Mouse (Mus musculus) cerebellum, postnatal 25 days (tissue): ENCODE measurements around the gene Fgf18.

ENCODE experiments used
- DNase-seq, 2 experiments: peaks; one replicate each; pipeline ENCODE4 v3.0.0; 2021; ENCODE audit warnings: mixed read lengths in 2 of 2

The Fgf18 gene

DNA sequence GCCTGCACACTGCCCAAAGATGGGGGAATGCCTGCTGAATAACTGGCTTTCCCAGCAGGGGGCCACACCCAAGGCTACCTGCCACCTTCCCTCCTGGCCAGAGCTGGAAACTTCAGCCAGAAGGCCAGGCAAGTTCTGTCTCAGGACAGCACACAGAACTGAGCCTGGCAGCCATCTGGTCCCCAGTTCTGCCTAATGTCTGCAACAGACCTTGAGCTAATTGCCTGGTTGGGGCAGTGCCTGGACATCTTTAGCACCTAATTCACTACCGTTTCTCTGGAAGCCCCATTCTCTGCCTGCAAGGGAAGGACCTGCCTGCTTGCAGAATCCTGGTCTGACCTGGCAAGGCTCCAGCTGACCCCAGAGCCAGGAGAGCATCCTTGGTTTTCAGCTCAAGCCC, 34.8 kb downstream of the Fgf18 start:
- peak; percentile 52 to 69 for DNase-seq

DNA sequence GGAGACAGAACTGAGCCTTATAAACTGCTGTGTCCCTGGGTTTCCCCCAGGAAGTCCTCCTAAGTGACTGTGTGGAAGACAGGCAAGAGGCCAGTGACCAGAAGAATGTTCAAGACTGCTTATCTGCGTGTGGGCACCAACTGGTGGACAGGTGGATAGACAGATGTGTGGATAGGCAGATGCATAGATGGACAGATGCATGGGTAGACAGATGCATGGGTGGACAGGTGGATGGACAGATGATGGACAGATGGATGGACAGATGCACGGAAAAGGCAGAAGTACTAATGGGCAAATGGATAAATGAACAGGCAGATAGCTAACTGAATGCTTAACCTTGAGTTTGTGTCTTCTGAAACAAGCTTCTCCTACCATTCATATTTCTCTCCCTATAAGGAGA, 37.1 kb downstream of the Fgf18 start:
- no peak for DNase-seq

DNA sequence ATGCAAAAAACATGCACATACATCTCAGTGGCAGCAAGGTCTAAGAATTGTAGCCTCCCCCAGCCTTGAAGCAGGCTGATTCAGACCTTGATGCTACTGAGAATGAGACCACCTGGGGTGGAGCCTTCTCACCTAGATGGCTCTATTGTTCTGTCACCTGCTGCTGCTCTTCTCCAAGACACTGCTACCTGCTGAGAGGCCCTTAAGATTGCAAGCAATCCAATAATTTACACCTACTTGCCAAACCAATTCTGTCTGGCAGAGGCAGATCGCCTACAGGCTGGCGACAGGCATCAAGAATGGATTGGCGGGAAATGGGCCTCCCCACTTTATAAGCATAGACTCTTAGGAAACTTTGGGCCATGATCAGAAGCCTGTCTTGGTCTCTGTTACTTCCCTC, 39.7 kb downstream of the Fgf18 start:
- no peak for DNase-seq

DNA sequence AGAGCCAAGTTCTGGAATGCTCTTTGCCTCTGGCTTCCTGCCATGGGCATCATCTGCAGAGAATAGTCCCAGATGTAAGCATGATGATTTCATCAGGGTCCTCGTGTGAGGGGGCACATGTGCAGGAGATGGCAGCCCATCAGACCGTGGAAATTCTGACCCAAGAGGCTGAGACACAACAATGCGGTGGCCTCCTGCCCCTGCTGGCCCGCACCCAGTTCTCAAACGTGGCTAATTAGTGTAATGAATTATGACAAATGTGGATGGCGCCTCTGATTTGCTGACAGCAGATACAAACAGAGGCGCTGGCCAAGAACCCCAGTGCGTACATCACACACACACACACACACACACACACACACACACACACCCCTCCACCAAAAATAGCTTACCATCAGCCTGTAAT, 42.3 kb downstream of the Fgf18 start:
- DNase-seq = peak in 1 of 2 experiments; percentile 8

DNA sequence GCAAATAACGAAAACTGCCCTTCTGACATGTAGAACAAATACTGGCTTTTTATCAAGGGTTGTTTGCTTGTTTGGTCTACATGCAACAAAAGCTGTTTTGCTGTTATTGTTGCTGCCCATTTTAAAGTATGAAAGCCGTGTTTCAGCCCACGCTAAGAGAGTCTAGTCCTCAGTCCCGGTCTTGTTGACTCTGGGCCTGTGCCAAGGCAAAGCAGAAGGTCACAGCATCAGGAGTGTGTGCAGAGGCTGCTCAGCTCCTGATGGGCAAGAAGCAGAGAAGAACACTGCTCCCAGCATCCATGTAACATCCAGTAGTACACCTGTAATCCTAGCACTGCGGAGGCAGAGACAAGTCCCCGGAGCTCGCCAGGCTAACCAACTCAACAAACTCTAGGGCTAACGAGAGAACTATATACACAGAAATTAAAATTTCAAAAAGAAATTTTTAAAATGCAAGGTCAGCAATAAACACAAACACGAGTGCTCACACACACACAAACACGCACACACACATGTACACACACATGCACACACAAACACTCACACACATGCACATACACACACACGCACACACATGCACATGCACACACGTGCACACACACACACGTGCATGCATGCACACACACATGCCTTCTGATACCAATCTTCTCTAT, 43.8 kb downstream of the Fgf18 start:
- DNase-seq = peak in 1 of 2 experiments; percentile 9

DNA sequence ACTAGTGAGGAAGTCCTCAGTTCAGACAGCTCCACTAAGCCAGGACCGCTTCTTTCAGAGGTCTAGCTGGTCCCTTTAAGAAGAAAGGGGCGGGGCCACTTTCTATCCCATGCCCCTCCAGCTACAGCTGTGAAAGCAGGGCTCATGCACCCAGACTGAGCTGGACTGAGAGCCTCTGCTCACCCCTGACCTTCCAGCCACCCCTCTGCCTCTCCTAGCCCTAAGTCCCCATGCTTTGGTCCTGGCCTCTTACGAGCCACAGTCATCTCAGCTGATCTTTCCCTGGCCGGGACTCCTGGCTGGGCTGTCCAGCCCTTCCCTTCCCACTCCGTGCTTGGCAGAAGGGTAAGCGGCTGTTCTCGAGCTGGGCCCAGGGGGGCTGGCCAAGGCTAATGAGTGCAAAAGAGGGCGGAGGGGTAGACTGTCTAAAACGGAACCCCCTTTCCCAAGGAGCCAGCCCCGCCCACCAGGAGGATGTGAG, 47.1 kb downstream of the Fgf18 start:
- DNase-seq = peak in 1 of 2 experiments; percentile 17

DNA sequence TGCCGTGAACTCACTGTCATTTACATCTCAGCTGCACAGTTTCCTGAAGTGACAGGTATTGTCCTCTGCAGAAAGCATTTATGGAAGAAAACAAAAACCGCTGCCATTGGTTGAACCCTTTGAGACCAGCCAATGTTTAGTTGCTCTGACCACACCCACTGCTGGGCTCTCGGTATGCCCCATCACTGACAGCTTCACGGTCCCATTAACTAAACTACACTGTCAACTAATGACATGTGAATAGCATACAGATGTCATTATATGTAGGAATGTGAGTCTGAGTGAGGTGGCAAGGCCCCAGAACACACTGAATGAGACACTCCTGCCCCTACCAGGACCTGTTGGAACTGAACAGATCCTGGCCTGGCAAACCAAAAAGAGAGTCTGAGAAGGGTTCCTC, 47.8 kb downstream of the Fgf18 start:
- no peak for DNase-seq

DNA sequence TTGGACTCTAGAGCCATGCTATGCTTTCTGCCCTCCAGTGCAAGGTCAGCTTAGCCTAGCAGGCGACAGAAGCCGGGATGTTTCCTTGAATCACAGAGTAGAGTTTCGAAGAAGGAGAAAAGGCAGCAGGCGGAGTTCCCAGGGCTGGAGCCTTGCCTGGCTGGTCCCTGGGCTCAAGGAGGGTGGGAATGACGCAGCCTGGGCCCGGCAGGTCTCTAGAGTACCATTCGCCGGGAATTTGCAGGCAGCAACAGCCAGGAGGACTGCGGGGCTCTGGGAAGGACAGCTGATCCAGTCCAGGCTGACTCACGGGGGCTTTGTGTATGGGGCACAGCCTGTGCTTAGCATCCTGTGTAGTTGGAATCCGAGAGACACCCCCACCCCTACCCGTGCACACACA, 48.8 kb downstream of the Fgf18 start:
- DNase-seq = no peak

DNA sequence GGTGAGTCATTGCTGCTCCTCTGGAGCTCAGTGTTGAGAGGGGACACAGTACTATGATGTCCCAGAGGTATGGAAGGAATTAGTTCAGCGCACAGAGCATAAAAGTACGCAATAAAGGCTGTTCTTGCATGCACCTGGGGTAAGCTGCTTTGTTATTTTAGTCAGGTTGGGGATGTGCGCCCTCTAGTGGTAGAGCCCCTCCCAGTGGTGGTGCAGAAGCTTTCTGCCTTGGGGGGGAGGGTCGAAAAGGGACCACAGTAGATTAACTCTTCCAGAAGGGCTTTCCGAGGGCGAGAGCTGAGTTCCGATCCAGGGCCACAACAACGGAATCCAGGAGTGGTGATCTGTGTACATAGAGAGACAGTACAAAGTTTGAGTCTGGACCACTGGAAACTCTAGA, 49.3 kb downstream of the Fgf18 start:
- peak; percentile 45 to 66 for DNase-seq

DNA sequence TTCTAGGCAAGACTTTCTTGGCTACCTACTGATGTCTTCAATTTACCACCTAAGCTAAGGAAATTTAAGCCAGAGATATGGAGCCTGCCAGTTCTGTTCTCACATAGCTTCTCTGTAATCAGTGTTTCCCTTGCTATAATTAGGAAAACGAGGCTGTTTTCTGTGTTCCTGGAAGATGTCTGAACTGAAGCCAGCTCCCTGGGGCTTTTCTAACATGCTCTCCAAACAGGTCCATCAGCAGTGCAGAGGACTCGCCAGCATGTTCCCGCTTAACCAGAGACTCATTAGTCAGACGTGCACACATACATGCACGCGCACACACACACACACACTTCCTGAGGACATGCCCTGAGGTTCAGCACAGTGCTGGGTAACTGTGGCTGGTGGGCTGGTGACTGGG, 57.3 kb downstream of the Fgf18 start:
- peak; percentile 64 to 82 for DNase-seq

DNA sequence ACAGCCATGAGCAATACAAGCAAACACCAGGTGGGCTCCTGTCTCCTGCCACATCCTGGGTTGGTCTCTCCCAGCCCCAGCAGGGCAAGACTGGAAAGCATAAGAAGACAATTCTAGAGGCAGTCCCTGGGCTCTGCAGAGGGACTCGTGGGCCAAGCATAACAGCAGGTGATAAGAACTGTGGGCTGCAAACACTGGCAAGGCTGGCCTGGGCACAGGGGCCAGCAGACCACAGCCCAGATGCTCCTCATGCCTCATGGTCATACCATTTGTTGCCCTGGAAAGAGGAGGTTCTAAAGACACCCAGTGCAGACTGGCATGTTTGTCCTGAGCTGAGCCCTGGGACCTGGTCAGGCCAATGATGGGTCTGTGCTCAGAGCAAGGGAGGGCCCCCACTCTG, 59.0 kb downstream of the Fgf18 start:
- no peak for DNase-seq

DNA sequence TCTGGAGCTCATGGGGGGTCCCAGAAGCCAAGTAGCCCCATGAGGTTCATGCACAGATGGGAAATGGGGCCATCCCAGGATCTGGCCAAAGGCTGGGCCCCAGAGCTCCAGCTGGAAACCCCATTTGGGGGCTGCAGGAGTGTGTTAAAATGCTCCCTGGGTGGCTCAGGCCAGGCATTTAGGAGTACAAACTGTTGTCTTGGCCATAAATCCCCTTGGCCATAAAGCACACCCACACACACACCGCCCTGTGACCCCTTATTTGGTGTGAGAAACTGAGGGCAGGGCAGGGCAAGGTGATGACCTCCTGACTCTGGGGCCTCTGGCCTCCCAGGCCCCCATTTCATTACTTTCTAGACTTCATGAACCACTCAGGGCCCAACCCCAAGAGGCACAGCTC, 61.2 kb downstream of the Fgf18 start:
- no peak for DNase-seq

DNA sequence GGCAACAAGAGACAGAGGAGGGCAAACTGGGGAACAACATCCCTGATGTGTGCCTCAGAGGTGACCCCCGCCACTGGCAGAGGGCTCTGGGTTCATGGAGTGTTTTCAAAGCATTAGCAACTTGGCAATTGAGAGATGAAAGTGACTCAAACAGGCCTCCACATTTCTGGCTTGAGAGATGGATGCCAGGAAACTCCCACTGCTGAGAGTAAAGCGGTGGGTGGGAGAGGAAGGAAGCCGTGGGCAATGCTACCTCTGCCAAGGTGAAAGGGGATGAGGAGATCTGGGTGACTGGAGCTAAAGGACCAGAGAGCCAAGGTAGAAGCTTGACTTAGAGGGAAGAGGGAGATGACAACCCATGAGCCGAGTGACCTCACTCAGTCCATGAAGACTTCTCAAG, 61.7 kb downstream of the Fgf18 start:
- no peak for DNase-seq

DNA sequence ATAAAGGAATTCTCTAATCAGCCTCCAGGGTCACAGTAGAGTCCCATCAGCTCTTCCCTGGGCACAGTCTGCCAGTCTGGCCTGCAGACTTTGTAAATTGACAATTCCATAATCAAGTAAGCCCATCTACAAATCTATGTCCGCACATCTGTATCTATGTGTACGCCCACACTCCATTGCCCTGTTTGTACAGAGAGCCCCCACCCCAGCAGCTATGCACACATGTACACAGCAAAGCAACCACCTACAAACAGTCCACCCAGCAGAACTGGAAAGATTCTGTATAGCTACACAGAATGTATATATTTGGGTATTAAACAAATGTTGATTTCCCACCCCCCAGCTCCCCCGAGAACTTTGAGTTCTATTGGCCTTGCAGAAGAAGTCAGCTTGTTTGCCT, 62.1 kb downstream of the Fgf18 start:
- no peak for DNase-seq

DNA sequence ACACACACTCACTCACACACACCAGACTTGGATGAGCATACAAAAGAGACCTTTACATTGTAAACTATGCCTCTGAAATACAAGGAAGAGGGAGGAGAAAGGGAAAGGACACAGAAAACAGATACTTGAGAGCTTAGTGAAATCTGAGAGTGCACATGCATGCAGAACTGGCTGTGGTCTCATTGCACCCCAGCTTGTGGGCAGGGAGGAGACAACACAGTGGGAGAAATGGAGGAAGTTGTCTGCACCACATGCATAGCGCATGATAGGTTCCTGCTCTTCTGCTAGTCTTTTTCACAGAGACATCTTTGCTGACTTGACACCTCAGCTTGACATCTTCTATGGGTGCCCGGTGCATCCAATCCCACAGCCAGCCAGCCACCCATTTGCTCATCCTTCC, 63.2 kb downstream of the Fgf18 start:
- DNase-seq = no peak

DNA sequence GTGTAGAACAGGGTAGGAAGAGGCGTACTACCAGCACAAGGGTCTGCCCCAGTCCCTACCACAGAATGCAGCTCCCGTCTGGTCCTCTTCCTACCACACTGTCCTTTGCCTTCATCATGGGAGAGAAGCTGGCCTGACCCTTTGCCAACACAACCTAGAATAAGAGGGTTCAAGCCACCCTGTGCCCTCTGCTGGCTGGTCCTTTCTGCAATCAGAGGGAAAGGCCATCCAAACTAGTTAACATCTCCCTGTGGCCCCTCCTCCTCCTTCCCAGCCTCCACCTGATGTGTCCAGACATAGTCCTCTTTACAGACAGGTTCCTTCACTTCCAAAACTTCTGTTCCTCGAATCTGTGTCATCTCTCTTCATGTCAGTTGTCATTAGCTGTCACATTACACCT, 66.0 kb downstream of the Fgf18 start:
- no peak for DNase-seq

DNA sequence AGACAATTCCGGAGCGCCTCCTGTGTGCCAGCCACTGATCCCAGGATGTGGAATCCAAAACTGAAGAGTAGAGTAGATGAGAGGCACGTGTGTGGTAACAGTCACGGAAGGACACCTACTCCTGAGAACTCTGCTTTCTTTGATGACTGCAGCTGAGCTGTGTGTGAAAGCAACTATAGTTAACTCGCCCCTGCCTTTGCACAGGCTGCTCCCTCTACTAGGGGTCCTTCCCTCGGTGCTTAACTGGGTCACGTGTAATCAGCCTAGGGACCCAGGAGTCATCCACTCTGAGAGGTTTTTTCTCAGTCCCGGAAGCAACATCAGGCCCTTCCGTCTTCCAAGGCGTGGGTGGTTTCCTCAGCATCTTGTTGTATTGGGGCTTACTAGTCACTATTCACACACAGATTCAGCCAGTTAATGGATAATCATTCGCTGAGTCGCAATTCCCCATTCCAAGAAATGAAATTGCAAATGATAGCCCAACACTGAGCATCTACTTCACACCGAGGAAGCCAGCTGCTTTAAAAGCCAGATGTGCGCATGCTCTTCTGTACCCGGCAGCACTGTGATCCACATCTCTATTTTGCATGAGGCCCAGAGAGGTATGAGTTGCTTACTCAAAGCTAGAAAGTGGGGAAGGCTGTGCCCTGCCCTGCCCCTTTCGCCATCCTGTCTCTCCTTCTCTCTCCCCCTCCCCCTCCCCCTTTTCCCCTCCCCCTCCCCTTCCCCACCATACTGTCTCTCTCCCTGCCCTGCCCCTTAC, 67.0 kb downstream of the Fgf18 start:
- DNase-seq = no peak

DNA sequence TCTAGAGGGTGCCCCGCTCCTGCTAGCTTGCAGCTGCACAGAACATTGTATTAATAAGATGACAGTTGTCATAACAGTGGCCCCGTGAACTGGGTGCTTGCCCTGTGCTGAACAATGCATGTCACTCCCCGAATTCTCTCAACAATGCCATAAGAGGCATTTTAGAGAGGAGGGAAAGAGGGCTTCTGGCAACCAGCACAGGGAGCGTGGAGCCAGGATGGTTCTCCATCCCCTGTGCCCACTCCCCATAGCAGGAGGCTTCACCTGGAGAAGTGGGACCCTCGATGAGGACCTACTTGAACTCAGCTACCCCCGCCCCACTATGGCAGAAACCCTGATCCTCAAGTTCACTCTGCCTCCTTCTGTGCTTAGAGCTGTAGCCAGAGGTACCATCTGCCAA, 67.8 kb downstream of the Fgf18 start:
- no peak for DNase-seq

DNA sequence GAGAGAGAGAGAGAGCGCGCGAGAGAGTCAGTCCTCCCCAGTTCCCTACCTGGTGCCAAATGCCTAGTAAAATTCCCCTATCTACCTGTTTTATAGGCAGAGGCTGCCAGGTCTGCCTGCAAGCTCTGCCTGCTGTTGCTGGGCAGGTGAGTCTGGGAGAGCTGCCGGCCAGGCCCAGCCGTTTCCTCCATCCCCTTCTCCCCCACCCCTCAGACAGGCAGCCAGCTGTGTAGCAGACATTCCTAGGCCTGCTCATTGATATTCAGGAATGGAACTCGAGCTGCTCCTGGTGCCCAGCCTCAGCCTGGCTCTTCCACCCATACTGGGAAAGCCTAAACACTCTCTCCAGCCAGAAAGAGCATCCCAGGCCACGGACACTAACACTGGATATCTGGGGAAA, 69.2 kb downstream of the Fgf18 start:
- no peak for DNase-seq

DNA sequence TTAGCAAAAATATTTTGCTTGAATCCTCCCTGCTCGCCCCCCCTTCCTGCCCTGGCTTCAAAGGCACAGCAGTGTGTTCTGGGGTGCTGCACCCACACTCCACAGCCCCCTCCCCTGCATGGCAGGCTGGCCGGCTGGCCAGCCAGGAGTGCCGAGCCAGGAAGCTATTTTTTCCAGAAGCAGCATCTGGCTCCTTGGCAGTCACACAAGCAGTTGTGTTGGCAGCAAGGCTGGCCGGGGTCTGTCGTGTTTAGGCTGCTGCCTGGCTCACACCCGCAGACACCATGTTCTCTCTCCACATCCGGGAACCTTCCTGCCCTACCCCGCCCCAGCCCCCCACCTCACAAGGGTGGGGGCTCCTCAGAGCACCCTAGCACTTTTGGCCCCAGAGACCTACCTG, 71.9 kb downstream of the Fgf18 start:
- DNase-seq = no peak

DNA sequence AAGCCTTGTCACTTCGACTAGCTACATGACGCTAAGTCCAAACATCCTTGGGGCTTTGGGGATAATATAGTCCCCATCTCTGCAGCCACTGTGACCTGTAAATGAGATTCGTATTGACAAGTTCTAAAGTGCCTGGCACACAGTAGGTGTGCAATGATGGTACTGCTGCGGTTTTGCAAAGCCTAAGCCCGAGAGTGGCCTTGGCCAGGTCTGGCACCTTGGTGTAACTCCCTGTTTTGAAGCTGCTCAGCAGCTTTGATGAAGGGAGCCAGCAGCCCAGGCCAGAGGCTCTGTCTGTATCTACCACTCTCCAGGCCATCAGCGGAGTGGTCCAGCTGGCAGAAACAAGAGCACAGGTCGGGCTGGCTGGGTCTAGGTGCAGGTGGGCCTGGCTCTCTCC, 72.7 kb downstream of the Fgf18 start:
- DNase-seq = no peak

DNA sequence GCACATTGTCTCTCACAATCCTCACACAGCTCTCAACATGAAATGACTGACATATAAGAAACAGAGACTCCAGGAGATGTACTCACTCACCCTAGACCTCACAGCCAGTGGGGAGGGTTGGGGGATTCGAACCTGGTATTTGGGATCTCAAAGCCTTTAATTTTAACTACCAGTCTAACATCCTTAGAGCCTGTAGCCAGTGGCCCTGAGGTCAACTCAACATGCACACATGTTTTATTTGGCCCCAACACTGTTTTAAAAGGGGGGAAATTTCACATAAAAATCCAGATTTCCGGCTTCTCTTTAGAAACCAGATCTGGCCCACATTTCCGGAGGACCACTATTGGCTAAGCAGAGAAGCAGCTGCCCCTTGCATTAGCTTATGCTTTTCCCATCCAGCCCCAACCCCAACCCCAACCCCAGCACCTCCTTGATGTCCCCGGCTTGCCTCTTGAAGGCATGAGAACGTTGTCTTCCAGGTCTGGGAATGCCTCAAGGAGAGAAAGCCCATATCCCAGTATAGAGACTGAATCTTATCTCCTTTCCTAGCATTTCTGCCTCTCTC, 75.8 kb downstream of the Fgf18 start:
- no peak for DNase-seq

DNA sequence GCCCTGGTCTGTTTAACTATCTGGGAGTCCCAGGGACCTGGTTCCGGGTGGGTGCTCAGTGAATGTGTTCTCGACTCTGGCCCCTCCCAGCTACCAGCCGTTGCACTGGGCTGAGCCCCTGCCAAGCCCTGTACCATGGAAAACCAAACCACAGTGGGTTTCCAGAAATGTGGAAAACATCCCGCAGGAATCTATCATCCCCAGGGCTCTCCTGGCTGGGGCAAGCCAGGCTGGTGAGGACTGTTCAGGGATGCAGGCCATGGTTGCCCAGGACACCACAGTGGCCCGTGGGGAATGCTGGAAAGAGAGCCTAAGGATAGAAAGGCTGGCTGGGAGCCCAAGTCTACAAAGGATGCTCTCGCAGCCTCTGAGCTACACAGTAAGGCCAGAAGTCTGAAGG, 76.7 kb downstream of the Fgf18 start:
- DNase-seq = peak; percentile 24 to 64
